Mouse (Mus musculus) small intestine, adult 10 weeks (tissue): ENCODE measurements around the gene Scnn1g. TPM values are rescaled to one million over a fixed set of nuclear protein-coding genes. Genes with fewer than 3 reads are reported as not detected.

ENCODE experiments used
- polyA plus RNA-seq: library from polyadenylated mRNA; stranded (reverse); fragments of 350-450 nt; fragmentation: Illumina TruSeq; extraction: RNeasy Lipid Tissue Mini Kit (QIAGEN cat#74804); gene quantifications from one replicate; pipeline ENCODE4 v1.2.3, GENCODE M21; 2014; ENCODE audit warnings: low replicate concordance

Gene Scnn1g
- polyA plus RNA-seq: not detected

GRCm38 (mm10) chr7:121734171-121734831 is at the start of gene Scnn1g:
TSS of gene Scnn1g (plus strand) at chr7:121734479.

GRCm38 (mm10) chr7:121707073-121707667 is 27.1 kb upstream of the Scnn1g start, which contains the start of gene Usp31:
TSS of gene Usp31 (minus strand) at chr7:121707253.

Other genes starting within 250 kb of the Scnn1g start
- 3.0 TPM for gene Usp31, start 27.2 kb upstream of the Scnn1g start, polyA plus RNA-seq
- gene Scnn1b, start 130.6 kb downstream of the Scnn1g start, polyA plus RNA-seq: not detected
- 6.9 TPM for gene Cog7, start 247.2 kb downstream of the Scnn1g start, polyA plus RNA-seq